Mouse (Mus musculus): ENCODE results near the gene Pcgf1.

Pcgf1 gene

DNA sequence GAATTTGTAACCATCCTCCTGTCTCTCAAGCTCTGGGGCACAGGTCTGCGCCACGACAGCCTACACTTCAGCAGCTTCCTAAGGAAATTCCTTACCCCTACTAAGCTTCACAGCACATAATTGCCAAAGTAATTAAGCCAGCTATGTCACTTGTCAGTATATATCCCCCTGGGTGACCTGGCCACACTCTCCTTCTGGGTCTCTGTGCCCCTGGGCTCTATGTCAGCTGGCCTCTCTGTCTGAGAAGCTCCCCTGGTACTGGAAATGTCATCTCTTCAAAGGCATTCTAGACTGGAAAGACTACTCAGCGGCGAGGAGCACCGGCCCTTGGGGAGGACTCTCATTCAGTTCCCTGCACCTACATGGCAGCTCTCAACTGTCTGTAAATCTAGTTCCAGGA, 45.3 kb downstream of the Pcgf1 start:
- DNase-seq (ENCODE audit: low spot score): no peak

DNA sequence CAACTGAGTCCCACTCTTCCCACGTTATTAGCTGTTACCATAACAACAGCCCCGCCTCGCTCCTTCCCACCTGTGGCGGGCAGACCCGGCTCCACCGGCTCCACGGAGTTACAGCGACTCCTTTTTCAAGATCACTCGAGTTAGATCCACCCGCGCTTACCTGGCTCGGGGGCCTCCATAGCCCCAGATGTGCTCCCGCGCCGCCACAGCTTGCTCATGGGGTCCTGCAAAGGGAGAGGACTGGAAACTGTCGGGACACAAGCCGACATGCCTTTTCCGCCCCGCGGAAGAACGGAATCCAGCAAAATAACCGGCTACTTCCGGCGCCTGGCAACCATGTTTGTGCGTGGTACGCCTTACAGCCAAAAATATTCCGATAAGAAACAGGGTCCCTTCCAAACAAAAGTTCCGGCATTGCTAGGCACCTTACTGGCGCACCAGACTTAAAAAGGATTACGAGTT, 47.2 kb downstream of the Pcgf1 start:
- peak; percentile 86 for DNase-seq (ENCODE audit: low spot score)

DNA sequence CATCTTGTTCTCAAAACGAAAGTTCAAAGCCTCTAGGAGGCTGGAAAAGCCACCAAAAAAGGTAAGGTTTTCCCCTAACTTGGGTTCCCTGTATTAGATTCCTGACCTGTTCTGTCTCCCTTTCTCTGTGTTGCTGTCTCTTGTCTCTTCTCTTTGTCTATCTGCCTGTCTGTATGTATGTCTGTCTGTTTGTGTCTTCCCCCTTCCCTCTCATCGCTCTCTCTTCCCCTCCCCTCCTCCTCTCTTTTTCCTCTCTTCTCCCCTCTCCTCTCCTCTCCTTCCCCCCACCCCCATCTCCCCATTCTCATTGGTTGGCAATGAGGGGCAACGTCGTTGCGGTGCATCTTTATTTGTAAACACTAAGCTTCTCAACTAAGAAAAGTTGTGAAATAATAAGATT, 47.7 kb downstream of the Pcgf1 start, which contains the start of gene Ino80b:
TSS of gene Ino80b (minus strand) at position 101 of the 400 bp plus-strand sequence.
- DNase-seq (ENCODE audit: low spot score): no peak

DNA sequence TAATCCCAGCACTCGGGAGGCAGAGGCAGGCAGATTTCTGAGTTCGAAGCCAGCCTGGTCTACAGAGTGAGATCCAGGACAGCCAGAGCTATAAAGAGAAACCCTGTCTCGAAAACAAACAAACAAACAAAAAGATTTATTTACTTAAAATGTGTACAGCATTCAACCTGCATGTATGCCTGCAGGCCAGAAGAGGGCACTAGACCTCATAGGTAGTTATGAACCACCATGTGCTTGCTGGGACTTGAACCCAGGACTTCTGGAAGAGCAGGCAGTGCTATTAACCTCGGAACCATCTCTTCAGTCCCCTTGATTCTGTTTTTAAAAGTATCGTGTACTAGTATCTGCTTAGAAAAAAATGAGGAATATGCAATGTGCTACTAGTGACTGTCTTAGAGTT, 49.8 kb downstream of the Pcgf1 start:
- no peak for DNase-seq (ENCODE audit: low spot score)
